In genomic region chr7:34814801-34815200, GRCm38 (mm10) we compare ENCODE assay signal across 33 mouse cellular contexts. TPM values are rescaled to one million over a fixed set of nuclear protein-coding genes. Genes with fewer than 3 reads are reported as not detected.
"Had no signal": no experiment of that assay in that cellular context is flagged by ENCODE, and none has a peak within 500 bp of the region (broad histone marks: within the 10 kb centered on the region; RNA-seq: fewer than 3 reads in every experiment).

No protein-coding gene starts in this region.

- H3K4me3 ChIP-seq: left cerebral cortex, adult 2 months; limb, embryonic 10.5 days; limb, embryonic 12.5 days; limb, embryonic 13.5 days; limb, embryonic 15.5 days; liver, embryonic 12.5 days; liver, embryonic 13.5 days; liver, embryonic 15.5 days; lung, embryonic 15.5 days; megakaryocyte, embryonic 14.5 days; midbrain, embryonic 12.5 days; midbrain, embryonic 15.5 days; myocyte; neural tube, embryonic 12.5 days had no signal

- ATAC-seq: liver, embryonic 12.5 days; liver, postnatal 0 days; lung, postnatal 0 days; midbrain, embryonic 15.5 days had no signal

- H3K36me3 ChIP-seq: limb, embryonic 10.5 days; limb, embryonic 12.5 days; limb, embryonic 13.5 days; limb, embryonic 15.5 days; liver, embryonic 12.5 days; liver, embryonic 13.5 days; liver, embryonic 15.5 days; lung, embryonic 15.5 days; midbrain, embryonic 12.5 days; midbrain, embryonic 15.5 days; neural tube, embryonic 12.5 days had no signal

- H3K27ac ChIP-seq: left cerebral cortex, adult 2 months; limb, embryonic 10.5 days; limb, embryonic 12.5 days; limb, embryonic 13.5 days; limb, embryonic 15.5 days; liver, embryonic 12.5 days; liver, embryonic 13.5 days; liver, embryonic 14.5 days; liver, embryonic 15.5 days; lung, embryonic 15.5 days; macrophage; midbrain, embryonic 12.5 days; midbrain, embryonic 15.5 days; neural tube, embryonic 12.5 days had no signal

- H3K9ac ChIP-seq: limb, embryonic 12.5 days; limb, embryonic 13.5 days; limb, embryonic 15.5 days; liver, embryonic 12.5 days; liver, embryonic 13.5 days; liver, embryonic 14.5 days; liver, embryonic 15.5 days; liver, postnatal 0 days; lung, embryonic 14.5 days; lung, embryonic 15.5 days; midbrain, embryonic 12.5 days; midbrain, embryonic 15.5 days; neural tube, embryonic 12.5 days had no signal

- H3K4me2 ChIP-seq: limb, embryonic 12.5 days; limb, embryonic 13.5 days; limb, embryonic 15.5 days; liver, embryonic 11.5 days; liver, embryonic 12.5 days; liver, embryonic 13.5 days; liver, embryonic 15.5 days; lung, embryonic 14.5 days; lung, embryonic 15.5 days; midbrain, embryonic 12.5 days; midbrain, embryonic 15.5 days; neural tube, embryonic 12.5 days had no signal

- H3K4me1 ChIP-seq: liver, embryonic 12.5 days had no signal

- H3K9me3 ChIP-seq: limb, embryonic 10.5 days; limb, embryonic 12.5 days; limb, embryonic 13.5 days; limb, embryonic 15.5 days; liver, embryonic 12.5 days; liver, embryonic 13.5 days; liver, embryonic 15.5 days; lung, embryonic 15.5 days; megakaryocyte, embryonic 14.5 days; midbrain, embryonic 12.5 days; midbrain, embryonic 15.5 days had no signal

- DNase-seq: left cerebral cortex, postnatal 4 days; liver; liver, embryonic 13.5 days; liver, postnatal 0 days; lung, adult 18-20 months; lung, adult 2 months; lung, embryonic 14.5 days; lung, postnatal 10 days; lung, postnatal 14 days; lung, postnatal 36 days; lung, postnatal 4 days; midbrain, embryonic 14.5 days had no signal

RNA-seq across cellular contexts. Expression of gene Chst8, which starts 2.3 kb away (rescaled TPM):
- total RNA-seq: megakaryocyte progenitor cell, adult 5-6 weeks; megakaryocyte, adult 5-6 weeks; megakaryocyte-erythroid progenitor cell, adult 5-6 weeks; monocyte, adult 5-6 weeks had no signal
- polyA plus RNA-seq: macrophage, myocyte had no signal
